Mouse (Mus musculus) MEL (cell line): ENCODE measurements around the gene Lmo1. TPM values are rescaled to one million over a fixed set of nuclear protein-coding genes. Genes with fewer than 3 reads are reported as not detected.

ENCODE experiments used
- DNase-seq: peaks from one replicate; pipeline ENCODE4 v3.0.0; 2011; ENCODE audit warnings: low read depth, low spot score
- H3K27ac ChIP-seq: 2 replicates; pipeline ENCODE4 v1.5.1; 2012; ENCODE audit warnings: low read depth, mild to moderate bottlenecking, control low read depth, low read length, moderate library complexity; ENCODE audit not compliant: control insufficient read depth
- H3K27me3 ChIP-seq, 2 experiments: fragments of 150-350 bp in 1 of 2; sonication (generic) in 1 of 2; 2 replicates each; pipeline ENCODE4 v1.6.1; 2012; ENCODE audit warnings: low read length in 2 of 2, mild to moderate bottlenecking in 2 of 2, improper control_type of control experiment in 1 of 2, moderate library complexity in 1 of 2; ENCODE audit not compliant: insufficient read depth in 2 of 2, control insufficient read depth in 1 of 2
- H3K36me3 ChIP-seq, 2 experiments: 2 replicates each; pipeline ENCODE4 v1.6.1; 2012 to 2014; ENCODE audit warnings: low read length in 2 of 2, improper control_type of control experiment in 1 of 2, inconsistent platforms in 1 of 2, mild to moderate bottlenecking in 1 of 2; ENCODE audit not compliant: insufficient read depth in 2 of 2, control insufficient read depth in 1 of 2
- H3K4me1 ChIP-seq, 2 experiments: fragments of 150-350 bp in 1 of 2; sonication (generic) in 1 of 2; 2 replicates each; pipeline ENCODE4 v1.6.1; 2012; ENCODE audit warnings: low read length in 2 of 2, improper control_type of control experiment in 1 of 2, mild to moderate bottlenecking in 1 of 2; ENCODE audit not compliant: insufficient read depth in 2 of 2, control insufficient read depth in 1 of 2
- H3K4me3 ChIP-seq, 2 experiments: fragments of 150-350 bp in 1 of 2; sonication (generic) in 1 of 2; 2 replicates each; pipeline ENCODE4 v1.5.1; 2012; ENCODE audit warnings: low read depth in 2 of 2, low read length in 2 of 2, mild to moderate bottlenecking in 2 of 2, moderate library complexity in 2 of 2, control low read depth in 1 of 2, improper control_type of control experiment in 1 of 2; ENCODE audit not compliant: control insufficient read depth in 1 of 2, insufficient read depth in 1 of 2
- H3K79me2 ChIP-seq: 2 replicates; pipeline ENCODE4 v1.6.1; 2012; ENCODE audit warnings: mild to moderate bottlenecking, low read length, moderate library complexity; ENCODE audit not compliant: control insufficient read depth, poor library complexity, insufficient read depth
- H3K9ac ChIP-seq: 2 replicates; pipeline ENCODE4 v1.6.1; 2012; ENCODE audit warnings: low read depth, mild to moderate bottlenecking, control low read depth, low read length, moderate library complexity; ENCODE audit not compliant: control insufficient read depth, poor library complexity, severe bottlenecking
- H3K9me3 ChIP-seq: fragments of 150-350 bp; sonication (generic); replicated peaks from 2 replicates; pipeline ENCODE4 v1.6.1; 2012; ENCODE audit warnings: mild to moderate bottlenecking, low read length, improper control_type of control experiment, moderate library complexity; ENCODE audit not compliant: insufficient read depth
- CHD1 ChIP-seq: IDR thresholded peaks from 2 replicates; pipeline ENCODE4 v1.6.1; 2012; ENCODE audit warnings: low read depth, mild to moderate bottlenecking, inconsistent platforms, low read length, improper control_type of control experiment
- CHD2 ChIP-seq: IDR thresholded peaks from 2 replicates; pipeline ENCODE4 v1.6.1; 2011; ENCODE audit warnings: low read length, improper control_type of control experiment
- CTCF ChIP-seq, 3 experiments: IDR thresholded peaks in 2 of 3; conservative IDR thresholded peaks in 1 of 3; 2 replicates each; pipeline ENCODE4 v1.5.1; 2011 to 2012; ENCODE audit warnings: low read length in 3 of 3, low read depth in 2 of 3, mild to moderate bottlenecking in 2 of 3, improper control_type of control experiment in 1 of 3, inconsistent platforms in 1 of 3, mixed read lengths in 1 of 3, moderate library complexity in 1 of 3; ENCODE audit not compliant: control insufficient read depth in 1 of 3, insufficient read depth in 1 of 3, poor library complexity in 1 of 3, severe bottlenecking in 1 of 3
- E2F4 ChIP-seq: IDR thresholded peaks from 2 replicates; pipeline ENCODE4 v1.6.1; 2011; ENCODE audit warnings: low read depth, low read length, improper control_type of control experiment, borderline replicate concordance
- EP300 ChIP-seq, 2 experiments: IDR thresholded peaks; 2 replicates each; pipeline ENCODE4 v1.6.1; 2011; ENCODE audit warnings: improper control_type of control experiment in 2 of 2, low read length in 2 of 2, low read depth in 1 of 2, mild to moderate bottlenecking in 1 of 2
- ETS1 ChIP-seq: IDR thresholded peaks from 2 replicates; pipeline ENCODE4 v1.6.1; 2012; ENCODE audit warnings: low read depth, mild to moderate bottlenecking, inconsistent platforms, low read length, improper control_type of control experiment, moderate library complexity
- GABPA ChIP-seq: IDR thresholded peaks from 2 replicates; pipeline ENCODE4 v1.6.1; 2012; ENCODE audit warnings: low read depth, mild to moderate bottlenecking, inconsistent platforms, low read length, improper control_type of control experiment, moderate library complexity
- GATA1 ChIP-seq: IDR thresholded peaks from 2 replicates; pipeline ENCODE4 v1.6.1; 2011; ENCODE audit warnings: low read depth, low read length, improper control_type of control experiment
- KAT2A ChIP-seq: conservative IDR thresholded peaks from 2 replicates; pipeline ENCODE4 v1.6.1; 2012; ENCODE audit warnings: low read depth, low read length, improper control_type of control experiment, inconsistent platforms
- MAFK ChIP-seq: IDR thresholded peaks from 2 replicates; pipeline ENCODE4 v1.6.1; 2011; ENCODE audit warnings: low read depth, mild to moderate bottlenecking, low read length, improper control_type of control experiment, borderline replicate concordance
- MAX ChIP-seq: IDR thresholded peaks from 2 replicates; pipeline ENCODE4 v1.6.1; 2011; ENCODE audit warnings: low read length, improper control_type of control experiment
- MAZ ChIP-seq: IDR thresholded peaks from 2 replicates; pipeline ENCODE4 v1.6.1; 2012; ENCODE audit warnings: low read depth, mild to moderate bottlenecking, inconsistent platforms, low read length, improper control_type of control experiment
- MYC ChIP-seq: IDR thresholded peaks from 2 replicates; pipeline ENCODE4 v1.6.1; 2011; ENCODE audit warnings: low read depth, mild to moderate bottlenecking, low read length, improper control_type of control experiment, moderate library complexity
- NELFE ChIP-seq: IDR thresholded peaks from 2 replicates; pipeline ENCODE4 v1.6.1; 2011; ENCODE audit warnings: low read depth, low read length, improper control_type of control experiment
- POLR2A ChIP-seq, 2 experiments: IDR thresholded peaks; 2 replicates each; pipeline ENCODE4 v1.6.1; 2011 to 2012; ENCODE audit warnings: low read length in 2 of 2, mild to moderate bottlenecking in 2 of 2, control low read depth in 1 of 2, improper control_type of control experiment in 1 of 2, low read depth in 1 of 2, moderate library complexity in 1 of 2; ENCODE audit not compliant: control insufficient read depth in 1 of 2, insufficient read depth in 1 of 2, poor library complexity in 1 of 2
- POLR2AphosphoS2 ChIP-seq: IDR thresholded peaks from 2 replicates; pipeline ENCODE4 v1.6.1; 2011; ENCODE audit warnings: low read length, improper control_type of control experiment
- POLR2AphosphoS5 ChIP-seq: IDR thresholded peaks from 2 replicates; pipeline ENCODE4 v1.6.1; 2012; ENCODE audit warnings: low read depth, borderline replicate concordance, mild to moderate bottlenecking, inconsistent platforms, low read length, moderate library complexity, mixed read lengths
- RAD21 ChIP-seq: IDR thresholded peaks from 2 replicates; pipeline ENCODE4 v1.6.1; 2011; ENCODE audit warnings: mild to moderate bottlenecking, low read depth, low read length, improper control_type of control experiment
- RCOR1 ChIP-seq: IDR thresholded peaks from 2 replicates; pipeline ENCODE4 v1.6.1; 2012; ENCODE audit warnings: low read depth, mild to moderate bottlenecking, inconsistent platforms, low read length, improper control_type of control experiment
- SMC3 ChIP-seq: IDR thresholded peaks from 2 replicates; pipeline ENCODE4 v1.6.1; 2011; ENCODE audit warnings: low read depth, low read length, improper control_type of control experiment
- TAL1 ChIP-seq: IDR thresholded peaks from 2 replicates; pipeline ENCODE4 v1.6.1; 2012; ENCODE audit warnings: mild to moderate bottlenecking, inconsistent platforms, low read length, moderate library complexity, mixed read lengths
- TBP ChIP-seq: IDR thresholded peaks from 2 replicates; pipeline ENCODE4 v1.8.0; 2011; ENCODE audit warnings: low read depth, low read length, improper control_type of control experiment
- UBTF ChIP-seq: IDR thresholded peaks from 2 replicates; pipeline ENCODE4 v1.6.1; 2012; ENCODE audit warnings: low read depth, mild to moderate bottlenecking, inconsistent platforms, low read length, improper control_type of control experiment, moderate library complexity, borderline replicate concordance; ENCODE audit not compliant: insufficient read depth
- USF1 ChIP-seq: IDR thresholded peaks from 2 replicates; pipeline ENCODE4 v1.6.1; 2014; ENCODE audit warnings: low read depth, mild to moderate bottlenecking, inconsistent platforms, low read length, improper control_type of control experiment, moderate library complexity
- USF2 ChIP-seq, 2 experiments: IDR thresholded peaks; 2 replicates each; pipeline ENCODE4 v1.6.1; 2011 to 2012; ENCODE audit warnings: improper control_type of control experiment in 2 of 2, low read length in 2 of 2, borderline replicate concordance in 1 of 2, inconsistent platforms in 1 of 2, low read depth in 1 of 2, mild to moderate bottlenecking in 1 of 2; ENCODE audit not compliant: insufficient read depth in 1 of 2
- ZC3H11A ChIP-seq: IDR thresholded peaks from 2 replicates; pipeline ENCODE4 v1.6.1; 2012; ENCODE audit warnings: low read depth, mild to moderate bottlenecking, inconsistent platforms, low read length, improper control_type of control experiment
- ZKSCAN1 ChIP-seq: IDR thresholded peaks from 2 replicates; pipeline ENCODE4 v1.6.1; 2012; ENCODE audit warnings: low read depth, mild to moderate bottlenecking, inconsistent platforms, low read length, improper control_type of control experiment, moderate library complexity
- ZNF384 ChIP-seq: IDR thresholded peaks from 2 replicates; pipeline ENCODE4 v1.6.1; 2012; ENCODE audit warnings: low read depth, mild to moderate bottlenecking, inconsistent platforms, low read length, improper control_type of control experiment
- polyA plus RNA-seq, 2 experiments: library from polyadenylated mRNA; stranded (reverse) in 1 of 2; unstranded in 1 of 2; fragments of >175 nt in 1 of 2; fragments of >200 nt in 1 of 2; gene quantifications; 2 replicates each; pipeline versions ENCODE4 v1.2.1 to v1.2.4; 2012; ENCODE audit warnings: low replicate concordance in 2 of 2, low read depth in 1 of 2; ENCODE audit not compliant: insufficient read length in 2 of 2, insufficient read depth in 1 of 2, missing spikeins in 1 of 2
- total RNA-seq: library from RNA; depleted of rRNA; stranded (reverse); fragments of 300-350 nt; gene quantifications from 2 replicates; pipeline ENCODE4 v1.2.3, GENCODE M21; 2012

Lmo1 gene
- total and polyA plus RNA-seq, 3 experiments = not detected

DNA sequence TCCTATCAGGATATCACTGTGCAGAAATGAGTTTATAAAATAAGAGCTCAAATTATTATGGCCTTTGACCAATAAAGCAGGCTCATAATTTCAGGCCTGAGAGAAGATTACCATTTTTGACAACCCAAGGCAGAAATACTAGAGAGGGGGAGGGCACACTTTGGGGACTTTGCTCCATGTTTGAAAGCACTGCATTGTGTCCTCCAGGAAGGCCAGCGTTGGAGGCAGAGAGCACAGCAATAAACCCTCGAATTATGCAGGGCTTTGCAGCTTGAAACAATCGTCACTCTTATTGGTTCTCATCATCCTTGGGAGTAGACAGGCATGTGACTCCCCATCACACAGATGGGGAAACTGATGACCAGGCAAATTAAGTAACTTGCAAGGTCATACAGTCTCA lies 28.1 kb upstream of the Lmo1 start:
- H3K4me1 ChIP-seq = no peaks in the 10 kb centered on the region
- no peak for TF ChIP-seq GABPA
- TF ChIP-seq TBP = no peak
- no peak for TF ChIP-seq POLR2AphosphoS2
- no peak for TF ChIP-seq CHD2
- no peak for TF ChIP-seq NELFE
- TF ChIP-seq TAL1 = no peak
- no peak for TF ChIP-seq ZC3H11A
- TF ChIP-seq GATA1 = no peak
- TF ChIP-seq CHD1 = no peak
- TF ChIP-seq POLR2AphosphoS5 = no peak
- TF ChIP-seq POLR2A (IDR thresholded peaks at IDR 0.05; ENCODE audit: control insufficient read depth in 1 of 2, insufficient read depth in 1 of 2, low read depth in 1 of 2, low read length in 2 of 2, poor library complexity in 1 of 2) = no peak
- no peak for TF ChIP-seq USF1
- TF ChIP-seq RAD21 = no peak
- no peak for TF ChIP-seq EP300 (IDR thresholded peaks at IDR 0.05; ENCODE audit: low read depth in 1 of 2, low read length in 2 of 2)
- no peak for TF ChIP-seq MAX
- no peak for TF ChIP-seq ZNF384
- TF ChIP-seq RCOR1 = no peak
- H3K9ac ChIP-seq = no peak overlapping the region
- H3K36me3 ChIP-seq = no peaks in the 10 kb centered on the region
- no peak overlapping the region for H3K27ac ChIP-seq
- H3K79me2 ChIP-seq = no peaks in the 10 kb centered on the region
- no peaks in the 10 kb centered on the region for H3K27me3 ChIP-seq
- H3K4me3 ChIP-seq = no peak overlapping the region
- no peak for DNase-seq
- H3K9me3 ChIP-seq = no peaks in the 10 kb centered on the region

DNA sequence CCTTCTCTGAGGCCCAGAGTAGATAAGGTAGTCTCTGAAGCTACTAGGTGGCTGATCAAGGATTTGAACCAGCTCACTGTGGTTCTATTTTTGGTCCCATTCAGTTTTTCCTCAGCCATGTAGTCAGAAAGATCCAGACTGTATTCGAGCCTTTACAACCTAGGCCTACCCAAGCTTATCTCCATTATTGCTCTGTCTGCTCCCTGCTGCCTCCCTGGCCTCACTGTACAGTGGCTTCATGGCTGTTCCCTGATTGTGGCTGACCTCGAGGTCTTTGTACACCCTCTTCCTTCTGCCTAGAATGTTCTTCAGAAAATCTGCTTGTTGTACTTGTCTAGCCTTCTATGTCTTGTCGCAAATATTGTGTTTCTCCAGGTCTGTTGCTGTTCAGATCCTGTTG lies 25.6 kb upstream of the Lmo1 start:
- H3K9ac ChIP-seq = no peak overlapping the region
- H3K36me3 ChIP-seq = no peaks in the 10 kb centered on the region
- H3K4me3 ChIP-seq = no peak overlapping the region
- no peaks in the 10 kb centered on the region for H3K9me3 ChIP-seq
- no peaks in the 10 kb centered on the region for H3K27me3 ChIP-seq
- DNase-seq = no peak
- TF ChIP-seq USF2 (IDR thresholded peaks at IDR 0.05; ENCODE audit: borderline replicate concordance in 1 of 2, insufficient read depth in 1 of 2, low read depth in 1 of 2, low read length in 2 of 2) (no peak), CHD1 (no peak), ETS1 (no peak), MAFK (no peak), MYC (no peak), EP300 (IDR thresholded peaks at IDR 0.05; ENCODE audit: low read depth in 1 of 2, low read length in 2 of 2) (no peak), CTCF (IDR thresholded peaks at IDR 0.05 in 2 of 3, conservative IDR thresholded peaks at IDR 0.05 in 1 of 3; ENCODE audit: control insufficient read depth in 1 of 3, insufficient read depth in 1 of 3, low read depth in 2 of 3, low read length in 3 of 3, poor library complexity in 1 of 3, severe bottlenecking in 1 of 3) (no peak), UBTF (no peak), RAD21 (no peak), GATA1 (no peak), KAT2A (no peak), NELFE (no peak), MAZ (no peak), CHD2 (no peak), ZKSCAN1 (no peak), POLR2AphosphoS5 (no peak), POLR2A (IDR thresholded peaks at IDR 0.05; ENCODE audit: control insufficient read depth in 1 of 2, insufficient read depth in 1 of 2, low read depth in 1 of 2, low read length in 2 of 2, poor library complexity in 1 of 2) (no peak), E2F4 (no peak), SMC3 (no peak), ZC3H11A (no peak)
- H3K79me2 ChIP-seq = no peaks in the 10 kb centered on the region
- H3K4me1 ChIP-seq = no peaks in the 10 kb centered on the region
- no peak overlapping the region for H3K27ac ChIP-seq
